Mouse (Mus musculus) embryonic facial prominence, embryonic 10.5 days (tissue): ENCODE measurements around the gene Top2b. TPM values are rescaled to one million over a fixed set of nuclear protein-coding genes. Genes with fewer than 3 reads are reported as not detected.

ENCODE experiments used
- DNase-seq: peaks from one replicate; pipeline ENCODE4 v3.0.0-alpha.2; 2017; ENCODE audit warnings: low spot score
- H3K27ac ChIP-seq: fragments of 300-500 bp; sonication (generic); replicated peaks from 2 replicates; pipeline ENCODE4 v1.5.1; 2016; ENCODE audit warnings: mild to moderate bottlenecking
- H3K27me3 ChIP-seq: fragments of 300-500 bp; sonication (generic); replicated peaks from 2 replicates; pipeline ENCODE4 v1.6.1; 2016; ENCODE audit warnings: low read depth, mild to moderate bottlenecking; ENCODE audit not compliant: poor library complexity, severe bottlenecking
- H3K36me3 ChIP-seq: fragments of 300-500 bp; sonication (generic); replicated peaks from 2 replicates; pipeline ENCODE4 v1.6.1; 2016; ENCODE audit warnings: mild to moderate bottlenecking, moderate library complexity
- H3K4me1 ChIP-seq: fragments of 300-500 bp; sonication (generic); 2 replicates; pipeline ENCODE4 v1.6.1; 2016
- H3K4me3 ChIP-seq: fragments of 300-500 bp; sonication (generic); 2 replicates; pipeline ENCODE4 v1.5.1; 2016; ENCODE audit warnings: mild to moderate bottlenecking, moderate library complexity
- H3K9me3 ChIP-seq: fragments of 300-500 bp; sonication (generic); 2 replicates; pipeline ENCODE4 v1.6.1; 2016; ENCODE audit warnings: mild to moderate bottlenecking
- WGBS: fragments of 180-500 bp; shearing (Covaris S2); methylation state at CpG from one replicate; pipeline ENCODE4 v1.1.7; 2016; 5-methylcytosine and 5-hydroxymethylcytosine counted together
- polyA plus RNA-seq: library from polyadenylated mRNA; unstranded; fragments of >200 nt; fragmentation: Nextera tagmentation; extraction: Ambion mirVana; gene quantifications from 2 replicates; pipeline ENCODE4 v1.2.1, GENCODE M21; 2016

Top2b gene
- polyA plus RNA-seq, 1 experiment from 2014 or later = 75.5 TPM

GRCm38 (mm10) chr14:16365362-16366173, 589 bp downstream of the Top2b start:
- WGBS = under 1% methylated on average over 87 of the region's 87 CpGs
- Histone ChIP-seq H3K36me3 (peaks cover 9% of the 10 kb centered on the region), H3K4me1 (peaks cover 16% of the 10 kb centered on the region), H3K27me3 (no peaks in the 10 kb centered on the region), H3K27ac (peak overlapping the region; percentile 99), H3K9me3 (no peaks in the 10 kb centered on the region), H3K4me3 (peak overlapping the region; percentile 93)
- peak; percentile 73 for DNase-seq

GRCm38 (mm10) chr14:16366174-16366889, 1.4 kb downstream of the Top2b start:
- H3K4me3 ChIP-seq = peak overlapping the region; percentile 93
- no peak for DNase-seq
- no peaks in the 10 kb centered on the region for H3K27me3 ChIP-seq
- H3K36me3 ChIP-seq = peaks cover 17% of the 10 kb centered on the region
- H3K9me3 ChIP-seq = no peaks in the 10 kb centered on the region
- 21% methylated on average over 16 of the region's 16 CpGs for WGBS
- peak overlapping the region; percentile 99 for H3K27ac ChIP-seq
- H3K4me1 ChIP-seq = peaks cover 16% of the 10 kb centered on the region

- H3K9me3 ChIP-seq = no peaks in the 10 kb centered on the region
- H3K27me3 ChIP-seq = no peaks in the 10 kb centered on the region
- DNase-seq = no peak
- peaks cover 16% of the 10 kb centered on the region for H3K4me1 ChIP-seq
- peaks cover 22% of the 10 kb centered on the region for H3K36me3 ChIP-seq
- H3K27ac ChIP-seq = no peak overlapping the region
- 53% methylated on average over 2 of the region's 2 CpGs for WGBS
- H3K4me3 ChIP-seq = peak overlapping the region; percentile 93
Observed at GRCm38 (mm10) chr14:16366986-16367385, 2.0 kb downstream of the Top2b start.

GRCm38 (mm10) chr14:16372761-16373160, 7.8 kb downstream of the Top2b start:
- Histone ChIP-seq H3K4me3 (no peak overlapping the region), H3K27me3 (no peaks in the 10 kb centered on the region), H3K9me3 (no peaks in the 10 kb centered on the region)

GRCm38 (mm10) chr14:16373190-16373589, 8.2 kb downstream of the Top2b start:
- peaks cover 28% of the 10 kb centered on the region for H3K36me3 ChIP-seq
- no peaks in the 10 kb centered on the region for H3K4me1 ChIP-seq
- no peak overlapping the region for H3K27ac ChIP-seq
- H3K4me3 ChIP-seq = no peak overlapping the region
- DNase-seq = no peak
- no peaks in the 10 kb centered on the region for H3K27me3 ChIP-seq
- no peaks in the 10 kb centered on the region for H3K9me3 ChIP-seq

More at GRCm38 (mm10) chr14:16372761-16373160, 7.8 kb downstream of the Top2b start:
- DNase-seq = no peak
- Histone ChIP-seq H3K27ac (no peak overlapping the region), H3K36me3 (peaks cover 28% of the 10 kb centered on the region), H3K4me1 (no peaks in the 10 kb centered on the region)

- no peaks in the 10 kb centered on the region for H3K27me3 ChIP-seq
- 8% methylated on average over 2 of the region's 2 CpGs for WGBS
- no peak overlapping the region for H3K4me3 ChIP-seq
- H3K27ac ChIP-seq = peak overlapping the region; percentile 76
- no peaks in the 10 kb centered on the region for H3K9me3 ChIP-seq
- DNase-seq = peak; percentile 24
- peaks cover 8% of the 10 kb centered on the region for H3K4me1 ChIP-seq
- peaks cover 15% of the 10 kb centered on the region for H3K36me3 ChIP-seq
Observed at GRCm38 (mm10) chr14:16379917-16380570, 15.1 kb downstream of the Top2b start.

GRCm38 (mm10) chr14:16384783-16385182, 19.8 kb downstream of the Top2b start:
- Histone ChIP-seq H3K27me3 (no peaks in the 10 kb centered on the region), H3K4me3 (no peak overlapping the region), H3K9me3 (no peaks in the 10 kb centered on the region), H3K27ac (no peak overlapping the region), H3K4me1 (peaks cover 6% of the 10 kb centered on the region), H3K36me3 (peaks cover 36% of the 10 kb centered on the region)
- WGBS = 83% methylated on average over 1 of the region's 1 CpGs
- no peak for DNase-seq

GRCm38 (mm10) chr14:16405187-16405586, 40.2 kb downstream of the Top2b start:
- no peaks in the 10 kb centered on the region for H3K9me3 ChIP-seq
- 90% methylated on average over 4 of the region's 4 CpGs for WGBS
- no peaks in the 10 kb centered on the region for H3K4me1 ChIP-seq
- H3K36me3 ChIP-seq = peaks cover 87% of the 10 kb centered on the region
- H3K4me3 ChIP-seq = no peak overlapping the region
- H3K27me3 ChIP-seq = no peaks in the 10 kb centered on the region
- no peak for DNase-seq
- no peak overlapping the region for H3K27ac ChIP-seq

- Histone ChIP-seq H3K36me3 (peaks cover 81% of the 10 kb centered on the region), H3K27ac (no peak overlapping the region)
- 66% methylated on average over 4 of the region's 4 CpGs for WGBS
Observed at GRCm38 (mm10) chr14:16414163-16414562, 49.2 kb downstream of the Top2b start.

GRCm38 (mm10) chr14:16427569-16427968, 62.6 kb downstream of the Top2b start:
- Histone ChIP-seq H3K27ac (no peak overlapping the region), H3K9me3 (no peaks in the 10 kb centered on the region), H3K36me3 (peaks cover 96% of the 10 kb centered on the region), H3K27me3 (no peaks in the 10 kb centered on the region), H3K4me1 (no peaks in the 10 kb centered on the region), H3K4me3 (no peak overlapping the region)
- WGBS = 89% methylated on average over 4 of the region's 4 CpGs
- no peak for DNase-seq

More at GRCm38 (mm10) chr14:16414163-16414562, 49.2 kb downstream of the Top2b start:
- H3K4me1 ChIP-seq = no peaks in the 10 kb centered on the region
- H3K27me3 ChIP-seq = no peaks in the 10 kb centered on the region
- no peaks in the 10 kb centered on the region for H3K9me3 ChIP-seq
- DNase-seq = no peak
- no peak overlapping the region for H3K4me3 ChIP-seq

- Histone ChIP-seq H3K27ac (no peak overlapping the region), H3K9me3 (no peaks in the 10 kb centered on the region), H3K4me1 (no peaks in the 10 kb centered on the region), H3K27me3 (no peaks in the 10 kb centered on the region), H3K4me3 (no peak overlapping the region), H3K36me3 (peaks cover 81% of the 10 kb centered on the region)
- no peak for DNase-seq
- WGBS = 75% methylated on average over 4 of the region's 4 CpGs
Observed at GRCm38 (mm10) chr14:16431941-16432499, 67.0 kb downstream of the Top2b start.

- Histone ChIP-seq H3K27me3 (no peaks in the 10 kb centered on the region), H3K4me3 (no peak overlapping the region), H3K27ac (no peak overlapping the region), H3K9me3 (no peaks in the 10 kb centered on the region), H3K36me3 (peaks cover 81% of the 10 kb centered on the region), H3K4me1 (no peaks in the 10 kb centered on the region)
- WGBS = 85% methylated on average over 3 of the region's 3 CpGs
- no peak for DNase-seq
Observed at GRCm38 (mm10) chr14:16432550-16432949, 67.6 kb downstream of the Top2b start.
